Mouse (Mus musculus) liver, adult (tissue): ENCODE data around the gene Retsat.

ENCODE experiments used
- GATA4 ChIP-seq: IDR thresholded peaks from 2 replicates; pipeline ENCODE4 v1.6.1; 2014; ENCODE audit warnings: mild to moderate bottlenecking, low read length; ENCODE audit not compliant: insufficient replicate concordance

The Retsat gene

DNA sequence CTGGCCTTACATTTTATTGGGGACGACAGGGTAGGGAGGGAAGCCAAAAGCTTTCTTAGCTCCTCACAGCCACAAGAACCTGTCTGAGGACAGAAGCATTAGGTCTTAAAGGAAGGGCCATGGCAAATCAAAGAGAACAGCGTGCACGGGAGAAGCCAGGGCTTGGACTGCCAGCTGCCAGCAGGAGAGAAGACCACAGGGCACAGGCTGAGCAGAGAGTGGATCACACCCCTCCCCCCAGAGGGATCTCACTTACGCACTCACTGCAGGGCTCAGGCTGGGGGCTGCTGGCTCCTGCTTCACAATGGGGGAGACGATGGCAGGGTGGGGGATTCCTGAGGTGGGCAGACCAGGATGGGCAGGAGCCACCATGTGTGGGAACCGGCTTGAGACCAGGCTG is 33.4 kb downstream of the Retsat start:
- TF ChIP-seq GATA4 = no peak

DNA sequence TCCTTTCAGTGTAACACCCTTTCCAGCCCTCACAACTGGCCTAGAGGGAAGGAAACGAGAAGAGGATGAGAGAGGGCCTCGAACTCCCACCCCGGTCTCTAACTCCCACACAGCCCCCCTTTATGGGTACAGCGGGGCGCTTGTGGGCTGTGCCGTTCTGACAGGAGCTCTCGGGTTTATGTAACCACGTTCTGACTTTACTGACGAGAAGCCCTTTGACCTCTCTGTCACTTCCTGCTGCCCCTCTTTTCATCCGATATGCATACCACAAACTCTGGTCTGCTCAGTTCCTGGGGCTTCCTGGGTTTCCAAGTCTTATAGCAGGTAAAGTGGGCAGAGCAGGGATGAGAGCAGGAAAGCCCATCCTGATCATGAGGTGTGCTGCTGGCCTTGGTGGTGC is 36.0 kb downstream of the Retsat start:
- TF ChIP-seq GATA4 = no peak

DNA sequence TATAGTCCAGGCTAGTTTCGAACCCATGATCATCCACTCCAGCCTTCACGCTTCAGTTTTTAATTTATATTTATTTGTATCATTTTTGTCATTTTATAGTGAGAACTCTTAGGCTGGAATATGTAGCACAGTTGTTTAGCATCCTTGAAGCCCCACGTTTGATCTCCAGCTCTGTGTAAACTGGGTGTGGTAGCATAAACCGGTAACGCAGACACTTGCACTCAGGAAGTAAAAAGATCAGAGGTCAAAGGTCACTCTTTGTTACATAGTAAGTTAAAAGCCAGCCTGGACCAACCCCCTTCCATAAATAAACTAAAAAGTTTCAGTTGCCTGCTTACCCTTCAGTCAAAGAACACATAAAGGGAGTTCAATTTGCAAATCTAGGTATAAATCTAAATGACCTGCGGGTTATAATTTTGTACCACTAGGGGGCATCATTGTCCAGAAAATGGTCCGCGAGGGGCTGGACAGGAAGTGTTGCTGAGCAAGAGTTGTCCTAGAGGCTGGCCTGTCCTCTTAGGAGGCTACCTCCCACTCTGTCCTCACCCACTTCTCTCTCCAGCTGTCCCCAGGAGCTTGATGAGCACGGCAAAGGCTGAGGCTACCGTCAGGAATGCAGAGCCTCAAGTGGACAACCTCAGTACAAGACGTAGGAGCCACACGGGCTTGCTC is 37.6 kb downstream of the Retsat start:
- 0 out of 2 replicates have a peak, but pooled peaks have one; percentile 13 for TF ChIP-seq GATA4

GRCm38 (mm10) chr6:72636940-72637339 is 38.7 kb downstream of the Retsat start:
- no peak for TF ChIP-seq GATA4

DNA sequence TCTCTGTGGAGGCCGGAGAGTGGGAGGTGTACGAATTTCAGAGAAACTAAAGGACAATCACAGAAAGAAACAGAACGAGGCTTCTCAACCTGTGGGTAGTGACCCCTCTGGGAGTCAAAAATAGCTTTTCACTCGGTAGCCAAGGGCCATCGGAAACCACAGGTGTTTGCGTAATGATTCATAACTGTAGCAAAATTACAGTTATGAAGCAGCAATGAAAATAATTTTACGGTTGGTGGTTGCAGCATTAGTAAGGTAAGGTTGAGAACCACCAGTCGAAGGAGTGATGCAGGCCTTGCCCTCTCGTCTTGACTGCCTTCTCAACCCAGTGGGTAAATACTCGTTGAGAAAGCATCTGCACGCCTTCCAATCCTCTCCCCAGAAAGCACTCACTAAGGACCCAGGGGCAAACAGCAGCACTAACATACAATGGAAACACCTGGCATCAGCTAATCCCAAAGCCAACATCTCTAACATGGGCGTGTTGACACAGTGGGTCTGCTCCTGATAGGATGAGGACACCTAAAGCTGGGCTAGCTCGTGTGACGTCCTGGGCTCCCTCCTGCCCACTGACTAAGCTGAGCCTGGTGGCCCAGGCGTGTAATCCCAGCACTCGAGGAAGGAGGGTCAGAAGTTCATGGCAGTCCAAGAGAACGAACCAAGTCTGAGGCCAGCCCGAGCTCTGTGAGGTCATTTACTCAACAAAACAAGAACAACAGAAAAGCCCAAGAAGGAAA is 43.1 kb downstream of the Retsat start:
- no peak for TF ChIP-seq GATA4

- TF ChIP-seq GATA4 = no peak
Observed at GRCm38 (mm10) chr6:72644576-72644975, 46.3 kb downstream of the Retsat start.

GRCm38 (mm10) chr6:72645364-72645763 is 47.1 kb downstream of the Retsat start:
- no peak for TF ChIP-seq GATA4

GRCm38 (mm10) chr6:72647383-72647820 is 49.1 kb downstream of the Retsat start:
- TF ChIP-seq GATA4 = 0 out of 2 replicates have a peak, but pooled peaks have one; percentile 26

GRCm38 (mm10) chr6:72648002-72648595 is 49.8 kb downstream of the Retsat start:
- no peak for TF ChIP-seq GATA4

GRCm38 (mm10) chr6:72650338-72650851 is 52.1 kb downstream of the Retsat start:
- TF ChIP-seq GATA4 = no peak

DNA sequence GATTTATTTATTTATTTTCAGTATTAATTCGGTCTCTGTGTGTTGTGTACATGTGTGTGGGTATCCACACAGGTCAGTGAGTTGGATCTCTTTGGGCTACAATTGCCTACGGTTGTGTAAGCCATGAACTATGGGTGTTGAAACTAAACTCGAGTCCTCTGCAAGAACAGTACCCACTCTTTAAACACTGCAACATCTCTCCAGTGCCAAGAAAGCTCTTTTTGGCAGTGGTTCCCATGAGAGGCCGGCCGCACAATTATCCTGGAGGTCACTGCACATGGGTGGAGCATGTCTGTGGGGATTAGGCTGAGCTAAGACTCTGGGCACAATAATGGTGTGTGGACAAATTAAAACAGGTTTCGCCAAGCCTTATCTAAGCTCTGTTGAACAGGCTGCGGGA is 55.1 kb downstream of the Retsat start:
- TF ChIP-seq GATA4 = peak; percentile 15; the same call in 1 of the 2 replicates

GRCm38 (mm10) chr6:72654355-72654754 is 56.1 kb downstream of the Retsat start:
- TF ChIP-seq GATA4 = no peak

DNA sequence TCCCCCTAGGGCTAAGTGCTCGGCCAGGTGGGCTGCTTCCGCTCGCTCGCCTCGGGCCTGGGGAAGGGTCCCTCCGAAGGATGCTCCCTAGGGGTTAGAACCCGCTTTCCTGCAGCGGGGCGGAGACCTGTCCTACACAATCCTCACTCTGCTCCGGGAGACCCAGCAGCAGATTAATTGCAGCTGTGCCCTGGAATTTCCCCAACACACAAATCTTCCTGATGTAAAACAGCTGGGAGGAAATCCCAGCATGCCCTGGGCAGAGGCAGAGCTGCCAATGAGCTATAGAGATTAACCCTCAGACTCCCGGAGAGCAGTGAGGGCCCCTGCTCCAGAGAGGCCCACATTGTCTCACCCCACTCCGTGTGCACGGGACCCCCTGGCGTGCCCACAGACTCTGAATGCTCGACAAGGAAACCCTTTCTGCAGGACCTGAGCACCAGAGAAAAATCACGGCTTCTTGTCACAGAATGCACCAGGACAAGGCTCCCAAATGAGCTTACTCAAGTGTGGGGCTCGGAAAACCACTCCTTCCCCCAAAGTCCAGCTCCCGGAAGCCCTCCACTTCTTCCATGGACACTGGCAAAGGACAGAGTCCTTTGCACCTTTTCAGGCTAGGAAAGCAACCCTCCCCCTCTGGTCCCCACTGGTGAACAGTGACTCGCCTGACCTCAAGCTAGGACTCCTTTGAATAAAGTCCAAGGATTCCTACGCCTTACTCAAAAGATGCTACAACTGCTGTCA is 57.2 kb downstream of the Retsat start:
- no peak; the same call in 1 of the 2 replicates for TF ChIP-seq GATA4

DNA sequence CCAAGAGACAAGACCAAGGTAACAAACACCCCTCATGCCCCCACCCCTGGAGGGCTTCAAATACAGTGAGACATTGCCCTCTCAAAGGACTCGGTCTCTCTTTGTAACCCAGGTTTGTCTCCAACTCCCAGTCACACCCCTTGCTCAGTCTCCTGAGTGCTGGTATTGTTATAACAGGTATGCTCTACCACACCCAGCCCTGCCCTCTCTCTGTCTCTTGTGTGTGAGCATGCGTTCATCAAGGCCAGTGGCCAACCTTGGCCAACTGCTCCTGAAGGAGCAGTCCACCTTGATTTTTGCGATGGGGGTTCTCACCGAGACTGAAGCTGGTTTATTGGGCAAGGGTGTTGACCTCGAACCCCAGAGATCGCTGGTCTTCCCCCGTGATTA is 57.8 kb downstream of the Retsat start:
- TF ChIP-seq GATA4 = no peak

- no peak for TF ChIP-seq GATA4
Observed at GRCm38 (mm10) chr6:72658006-72658405, 59.7 kb downstream of the Retsat start.
